Mouse (Mus musculus) lung, postnatal 0 days (tissue): ENCODE results near the gene Pdzrn3.

ENCODE experiments used
- CTCF ChIP-seq: IDR thresholded peaks from 2 replicates; pipeline ENCODE4 v1.5.1; 2016; ENCODE audit warnings: antibody characterized with exemption, mild to moderate bottlenecking
- EP300 ChIP-seq: IDR thresholded peaks from 2 replicates; pipeline ENCODE4 v1.6.1; 2016; ENCODE audit warnings: antibody characterized with exemption, mild to moderate bottlenecking, control low read depth

DNA sequence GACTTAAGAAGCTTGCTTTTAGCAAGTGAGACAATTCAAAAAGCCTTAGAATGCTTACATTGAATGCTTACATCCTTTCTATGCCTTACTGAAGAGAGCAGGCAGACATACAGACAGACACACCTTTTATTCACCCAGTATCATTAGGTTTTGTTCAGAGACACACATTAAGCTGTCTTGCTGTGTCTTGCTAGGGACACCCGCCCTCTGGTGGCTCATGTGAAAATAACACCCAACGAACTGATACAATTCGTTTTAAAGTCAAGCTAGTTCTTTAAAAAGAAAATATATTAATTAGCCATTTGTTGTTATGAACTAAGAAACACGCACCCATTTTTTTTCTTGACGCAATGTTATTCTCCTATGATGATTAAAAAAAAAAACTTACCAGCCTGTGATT, 180.1 kb downstream of the Pdzrn3 start:
- TF ChIP-seq CTCF (peak; percentile 86), EP300 (no peak)
